Mouse (Mus musculus): ENCODE data around the gene Tmprss11g. TPM values are rescaled to one million over a fixed set of nuclear protein-coding genes. Genes with fewer than 3 reads are reported as not detected.

The Tmprss11g gene
- polyA plus RNA-seq (2014; fragmentation: Nextera tagmentation; extraction: Ambion mirVana) = not detected in 2 replicates

DNA sequence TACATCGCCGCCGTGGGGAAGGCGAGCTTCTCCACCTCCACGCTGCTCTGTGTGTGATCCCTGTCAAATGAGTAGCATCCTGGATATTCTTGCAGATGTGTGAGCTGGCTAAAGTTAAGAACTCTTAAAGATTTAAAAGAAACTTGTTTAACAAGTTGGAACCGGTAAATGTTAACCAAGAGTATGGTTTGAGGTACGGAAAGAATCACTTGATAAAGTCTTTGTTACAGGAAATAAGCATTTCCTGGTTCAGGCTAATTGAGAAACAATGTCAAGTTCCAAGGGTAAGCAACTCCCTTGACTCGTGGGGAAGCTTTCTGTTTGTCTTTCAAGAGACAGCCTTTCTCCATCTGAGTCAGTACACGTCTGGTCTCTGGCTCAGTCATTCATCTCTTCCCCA lies at the start of gene Tmprss11g:
Gene Tmprss11g, minus strand, starts transcription at position 101 of the 400 bp plus-strand sequence.
- Histone ChIP-seq H3K4me2 (replicated peaks; ENCODE audit: low read depth, low read length) (no peak within 1 kb of the TSS), H3K9me3 (ENCODE audit: control insufficient read depth, low read length) (no peaks in the 10 kb centered on the region), H3K36me3 (ENCODE audit: control insufficient read depth, insufficient read depth, low read length) (no peaks in the 10 kb centered on the region), H3K4me1 (replicated peaks; ENCODE audit: control insufficient read depth, insufficient read depth, low read length) (no peaks in the 10 kb centered on the region), H3K9ac (ENCODE audit: low read depth, low read length) (no peak within 1 kb of the TSS), H3K27me3 (ENCODE audit: control insufficient read depth, insufficient read depth, low read length) (no peaks in the 10 kb centered on the region), H3K4me3 (ENCODE audit: low read depth, low read length) (no peak within 1 kb of the TSS), H3K27ac (ENCODE audit: low read depth, low read length) (no peak within 1 kb of the TSS)
- WGBS = 81% methylated on average over 9 of the region's 9 CpGs
- no peak for ATAC-seq (ENCODE audit: low FRiP score)
- DNase-seq (ENCODE audit: low spot score) = no peak

DNA sequence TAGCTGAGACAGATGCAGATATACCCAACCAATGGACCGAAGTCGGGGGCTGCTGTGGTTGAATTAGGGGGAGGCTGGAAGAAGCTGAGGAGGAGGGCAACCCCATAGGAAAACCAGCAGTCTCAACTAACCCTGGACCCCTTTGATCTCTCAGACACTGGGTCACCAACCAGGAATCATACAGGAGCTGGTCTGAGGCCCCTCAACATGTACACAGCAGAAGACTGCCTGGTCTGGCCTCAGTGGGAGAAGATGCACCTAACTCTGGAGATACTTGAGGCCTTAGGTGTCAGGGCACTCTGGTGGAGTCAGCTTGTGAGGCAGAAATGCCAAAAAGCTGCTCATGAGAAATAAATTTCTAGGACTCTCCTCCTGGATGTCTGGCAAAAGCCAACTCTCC lies 28.3 kb upstream of the Tmprss11g start:
- no peak for ATAC-seq (ENCODE audit: low FRiP score)
- WGBS = 91% methylated on average over 2 of the region's 2 CpGs
- no peak for DNase-seq (ENCODE audit: low spot score)

DNA sequence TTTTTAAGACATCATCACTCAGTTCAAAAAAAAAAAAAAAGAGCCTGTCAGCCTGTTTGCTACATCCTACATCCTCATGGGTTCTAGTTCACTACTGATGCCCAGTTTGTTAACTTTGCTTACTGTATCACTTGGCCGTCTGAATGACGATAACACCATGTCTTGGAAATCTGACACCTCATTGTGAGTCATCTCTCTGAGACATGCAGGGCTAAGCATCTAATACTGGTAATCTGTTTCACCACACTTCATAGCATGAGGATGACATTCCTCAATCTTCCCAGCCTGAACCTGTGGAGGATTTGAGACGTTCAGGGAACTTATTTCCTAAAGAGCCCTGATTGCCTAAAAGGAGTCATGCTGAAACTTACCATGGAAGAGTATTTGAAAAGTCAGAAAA lies 22.2 kb upstream of the Tmprss11g start:
- 81% methylated on average over 3 of the region's 3 CpGs for WGBS
- no peaks in the 10 kb centered on the region for H3K36me3 ChIP-seq (ENCODE audit: control insufficient read depth, insufficient read depth, low read length)
- no peak overlapping the region for H3K9ac ChIP-seq (ENCODE audit: low read depth, low read length)
- H3K9me3 ChIP-seq (ENCODE audit: control insufficient read depth, low read length) = no peaks in the 10 kb centered on the region
- no peak overlapping the region for H3K4me3 ChIP-seq (ENCODE audit: low read depth, low read length)
- DNase-seq (ENCODE audit: low spot score) = no peak
- H3K4me1 ChIP-seq (replicated peaks; ENCODE audit: control insufficient read depth, insufficient read depth, low read length) = no peaks in the 10 kb centered on the region
- H3K27me3 ChIP-seq (ENCODE audit: control insufficient read depth, insufficient read depth, low read length) = no peaks in the 10 kb centered on the region
- H3K4me2 ChIP-seq (replicated peaks; ENCODE audit: low read depth, low read length) = no peak overlapping the region
- no peak for ATAC-seq (ENCODE audit: low FRiP score)
- H3K27ac ChIP-seq (ENCODE audit: low read depth, low read length) = no peak overlapping the region

More for the DNA sequence above, 28.3 kb upstream of the Tmprss11g start:
- Histone ChIP-seq H3K27me3 (ENCODE audit: control insufficient read depth, insufficient read depth, low read length) (no peaks in the 10 kb centered on the region), H3K9me3 (ENCODE audit: control insufficient read depth, low read length) (no peaks in the 10 kb centered on the region), H3K4me2 (replicated peaks; ENCODE audit: low read depth, low read length) (no peak overlapping the region), H3K4me3 (ENCODE audit: low read depth, low read length) (no peak overlapping the region), H3K27ac (ENCODE audit: low read depth, low read length) (no peak overlapping the region), H3K36me3 (ENCODE audit: control insufficient read depth, insufficient read depth, low read length) (no peaks in the 10 kb centered on the region), H3K4me1 (replicated peaks; ENCODE audit: control insufficient read depth, insufficient read depth, low read length) (no peaks in the 10 kb centered on the region), H3K9ac (ENCODE audit: low read depth, low read length) (no peak overlapping the region)

DNA sequence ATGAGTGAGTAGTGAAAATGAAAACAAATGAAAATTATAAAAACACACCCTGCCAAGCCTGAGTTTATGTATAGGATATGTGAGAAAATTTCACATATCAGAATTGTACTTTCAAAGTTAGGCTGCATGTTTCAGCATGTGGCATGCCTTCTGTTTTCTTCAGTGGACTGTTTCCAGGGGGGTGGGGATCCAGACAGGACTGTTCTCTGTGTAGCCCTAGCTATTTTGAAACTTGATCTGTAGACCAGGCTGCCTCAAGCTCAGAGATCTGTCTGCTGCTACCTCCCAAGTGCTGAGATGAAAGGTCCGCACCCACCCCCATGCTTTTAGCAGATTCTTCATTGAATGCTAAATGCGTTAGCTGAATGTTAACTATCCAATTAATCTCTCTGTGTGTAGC lies 10.3 kb upstream of the Tmprss11g start:
- Histone ChIP-seq H3K27ac (ENCODE audit: low read depth, low read length) (no peak overlapping the region), H3K9ac (ENCODE audit: low read depth, low read length) (no peak overlapping the region), H3K36me3 (ENCODE audit: control insufficient read depth, insufficient read depth, low read length) (no peaks in the 10 kb centered on the region), H3K27me3 (ENCODE audit: control insufficient read depth, insufficient read depth, low read length) (no peaks in the 10 kb centered on the region), H3K9me3 (ENCODE audit: control insufficient read depth, low read length) (no peaks in the 10 kb centered on the region), H3K4me1 (replicated peaks; ENCODE audit: control insufficient read depth, insufficient read depth, low read length) (no peaks in the 10 kb centered on the region), H3K4me2 (replicated peaks; ENCODE audit: low read depth, low read length) (no peak overlapping the region), H3K4me3 (ENCODE audit: low read depth, low read length) (no peak overlapping the region)
- DNase-seq (ENCODE audit: low spot score) (no peak), ATAC-seq (ENCODE audit: low FRiP score) (no peak)
- 72% methylated on average over 2 of the region's 2 CpGs for WGBS

DNA sequence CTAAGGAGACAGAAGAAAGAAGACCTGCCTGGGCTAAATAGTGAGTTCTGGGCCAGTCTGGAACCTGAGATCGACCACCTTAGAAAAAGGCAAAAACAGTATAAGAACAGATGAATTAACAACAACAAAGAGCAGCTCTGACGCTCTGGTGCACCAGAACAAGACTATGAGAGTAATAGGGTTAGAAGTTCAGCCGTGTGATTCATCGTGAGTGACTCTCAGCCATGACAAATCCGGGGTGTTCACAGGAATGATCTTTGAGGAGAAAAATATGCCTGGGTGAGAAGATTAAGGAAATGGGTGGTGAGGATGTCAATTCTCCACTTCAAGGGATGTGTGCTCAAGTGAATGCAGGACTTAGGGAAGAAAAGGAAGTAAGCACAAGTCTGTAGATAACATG lies 6.9 kb downstream of the Tmprss11g start:
- Histone ChIP-seq H3K9ac (ENCODE audit: low read depth, low read length) (no peak overlapping the region), H3K4me3 (ENCODE audit: low read depth, low read length) (no peak overlapping the region), H3K4me1 (replicated peaks; ENCODE audit: control insufficient read depth, insufficient read depth, low read length) (no peaks in the 10 kb centered on the region), H3K36me3 (ENCODE audit: control insufficient read depth, insufficient read depth, low read length) (no peaks in the 10 kb centered on the region), H3K4me2 (replicated peaks; ENCODE audit: low read depth, low read length) (no peak overlapping the region), H3K27ac (ENCODE audit: low read depth, low read length) (no peak overlapping the region), H3K27me3 (ENCODE audit: control insufficient read depth, insufficient read depth, low read length) (no peaks in the 10 kb centered on the region), H3K9me3 (ENCODE audit: control insufficient read depth, low read length) (no peaks in the 10 kb centered on the region)
- DNase-seq (ENCODE audit: low spot score) (no peak), ATAC-seq (ENCODE audit: low FRiP score) (no peak)
- 50% methylated on average over 5 of the region's 5 CpGs for WGBS

DNA sequence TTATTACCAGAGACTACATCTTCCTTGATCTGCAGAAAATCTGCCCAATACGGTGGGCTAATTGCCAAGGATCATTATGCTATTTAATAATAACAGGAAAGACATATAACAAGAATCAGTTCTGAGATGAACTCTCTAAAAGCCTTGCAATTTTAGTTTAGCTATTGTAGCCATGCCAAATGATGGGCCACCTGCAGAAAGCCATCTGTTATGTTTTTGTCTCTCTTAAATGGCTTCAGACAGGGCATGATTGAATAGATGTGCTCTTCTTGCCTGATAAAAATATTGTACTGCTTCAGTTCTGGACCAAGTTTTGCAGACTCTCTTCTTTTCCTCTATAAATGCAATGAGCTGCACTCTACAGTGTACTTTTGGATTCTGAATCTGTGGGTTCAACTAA lies 24.9 kb downstream of the Tmprss11g start:
- Histone ChIP-seq H3K27me3 (ENCODE audit: control insufficient read depth, insufficient read depth, low read length) (no peaks in the 10 kb centered on the region), H3K4me2 (replicated peaks; ENCODE audit: low read depth, low read length) (no peak overlapping the region), H3K4me3 (ENCODE audit: low read depth, low read length) (no peak overlapping the region), H3K36me3 (ENCODE audit: control insufficient read depth, insufficient read depth, low read length) (no peaks in the 10 kb centered on the region), H3K27ac (ENCODE audit: low read depth, low read length) (no peak overlapping the region), H3K9me3 (ENCODE audit: control insufficient read depth, low read length) (no peaks in the 10 kb centered on the region), H3K9ac (ENCODE audit: low read depth, low read length) (no peak overlapping the region), H3K4me1 (replicated peaks; ENCODE audit: control insufficient read depth, insufficient read depth, low read length) (no peaks in the 10 kb centered on the region)
- 83% methylated on average over 1 of the region's 1 CpGs for WGBS
- DNase-seq (ENCODE audit: low spot score) (no peak), ATAC-seq (ENCODE audit: low FRiP score) (no peak)

DNA sequence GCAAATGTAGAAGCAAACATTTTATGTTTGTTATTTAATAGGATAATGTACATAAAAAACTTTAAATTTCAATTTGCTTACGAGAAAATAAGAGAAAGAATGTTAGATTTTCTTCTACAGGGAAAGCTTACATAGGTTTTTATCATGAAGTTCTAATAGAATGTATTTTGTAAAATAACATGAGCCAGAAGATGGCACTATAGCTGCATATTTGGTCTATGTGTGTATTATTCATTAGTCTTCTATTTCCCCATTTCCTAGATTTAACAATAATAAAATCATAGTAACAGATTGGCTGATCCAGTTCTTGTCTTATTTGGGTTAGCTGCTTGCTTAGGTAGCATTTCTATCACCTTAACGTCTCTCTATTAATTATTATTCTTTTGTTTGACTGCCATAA lies 35.8 kb downstream of the Tmprss11g start:
- Histone ChIP-seq H3K27ac (ENCODE audit: low read depth, low read length) (no peak overlapping the region), H3K9me3 (ENCODE audit: control insufficient read depth, low read length) (no peaks in the 10 kb centered on the region), H3K4me1 (replicated peaks; ENCODE audit: control insufficient read depth, insufficient read depth, low read length) (no peaks in the 10 kb centered on the region), H3K4me2 (replicated peaks; ENCODE audit: low read depth, low read length) (no peak overlapping the region), H3K27me3 (ENCODE audit: control insufficient read depth, insufficient read depth, low read length) (no peaks in the 10 kb centered on the region), H3K36me3 (ENCODE audit: control insufficient read depth, insufficient read depth, low read length) (no peaks in the 10 kb centered on the region), H3K4me3 (ENCODE audit: low read depth, low read length) (no peak overlapping the region), H3K9ac (ENCODE audit: low read depth, low read length) (no peak overlapping the region)
- 82% methylated on average over 2 of the region's 2 CpGs for WGBS
- no peak for ATAC-seq (ENCODE audit: low FRiP score)
- DNase-seq (ENCODE audit: low spot score) = no peak

DNA sequence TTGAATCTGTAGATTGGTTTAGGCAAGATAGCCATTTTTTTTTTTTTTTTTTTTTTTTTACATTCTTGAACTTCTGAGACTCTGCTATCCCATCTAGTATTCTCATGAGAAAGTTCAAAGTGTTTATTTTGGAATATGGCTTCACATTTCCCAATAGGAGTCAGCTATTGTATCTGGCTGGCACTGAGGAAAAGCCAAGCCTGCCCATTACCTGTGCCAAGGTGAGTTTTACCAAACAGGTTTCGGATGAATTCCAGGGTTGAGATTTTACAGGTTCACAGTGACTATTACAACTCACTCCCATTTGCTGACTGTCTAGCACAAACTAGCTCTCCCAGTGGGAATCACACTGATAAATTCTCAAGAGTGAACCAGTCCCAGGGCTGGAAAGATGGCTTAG lies 36.4 kb downstream of the Tmprss11g start:
- no peak for ATAC-seq (ENCODE audit: low FRiP score)
- no peak for DNase-seq (ENCODE audit: low spot score)
- H3K4me3 ChIP-seq (ENCODE audit: low read depth, low read length) = no peak overlapping the region
- no peak overlapping the region for H3K27ac ChIP-seq (ENCODE audit: low read depth, low read length)
- no peaks in the 10 kb centered on the region for H3K4me1 ChIP-seq (replicated peaks; ENCODE audit: control insufficient read depth, insufficient read depth, low read length)
- no peaks in the 10 kb centered on the region for H3K9me3 ChIP-seq (ENCODE audit: control insufficient read depth, low read length)
- H3K36me3 ChIP-seq (ENCODE audit: control insufficient read depth, insufficient read depth, low read length) = no peaks in the 10 kb centered on the region
- no peak overlapping the region for H3K4me2 ChIP-seq (replicated peaks; ENCODE audit: low read depth, low read length)
- WGBS = 89% methylated on average over 1 of the region's 1 CpGs
- no peak overlapping the region for H3K9ac ChIP-seq (ENCODE audit: low read depth, low read length)
- no peaks in the 10 kb centered on the region for H3K27me3 ChIP-seq (ENCODE audit: control insufficient read depth, insufficient read depth, low read length)

DNA sequence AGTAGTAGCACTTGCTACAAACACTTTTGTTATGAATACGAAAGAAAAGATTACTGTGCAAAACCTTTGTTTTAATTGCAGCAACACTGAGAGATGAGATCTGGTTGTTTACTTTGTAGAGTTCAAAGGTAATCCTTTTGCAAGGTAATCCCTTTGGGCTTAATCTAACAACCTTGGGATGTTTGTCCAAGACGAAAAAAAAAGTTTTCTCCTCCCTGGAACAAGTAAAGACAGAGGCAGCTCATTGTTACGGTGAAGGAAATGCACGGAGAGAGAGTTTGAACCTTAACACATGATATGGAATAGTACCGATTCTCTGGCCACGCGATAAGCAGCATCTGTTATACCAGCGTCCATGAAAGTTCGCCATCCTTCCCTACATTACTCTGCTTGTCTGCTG lies 44.5 kb downstream of the Tmprss11g start:
- Histone ChIP-seq H3K4me2 (replicated peaks; ENCODE audit: low read depth, low read length) (no peak overlapping the region), H3K4me3 (ENCODE audit: low read depth, low read length) (no peak overlapping the region), H3K9me3 (ENCODE audit: control insufficient read depth, low read length) (no peaks in the 10 kb centered on the region), H3K27ac (ENCODE audit: low read depth, low read length) (no peak overlapping the region), H3K36me3 (ENCODE audit: control insufficient read depth, insufficient read depth, low read length) (no peaks in the 10 kb centered on the region), H3K4me1 (replicated peaks; ENCODE audit: control insufficient read depth, insufficient read depth, low read length) (no peaks in the 10 kb centered on the region), H3K9ac (ENCODE audit: low read depth, low read length) (no peak overlapping the region), H3K27me3 (ENCODE audit: control insufficient read depth, insufficient read depth, low read length) (no peaks in the 10 kb centered on the region)
- 86% methylated on average over 9 of the region's 9 CpGs for WGBS
- ATAC-seq (ENCODE audit: low FRiP score) = no peak
- DNase-seq (ENCODE audit: low spot score) = no peak
